8 mouse cellular contexts compared by ENCODE assay signal in genomic region chr7:7171227-7172147, GRCm38 (mm10). TPM values are rescaled to one million over a fixed set of nuclear protein-coding genes. Genes with fewer than 3 reads are reported as not detected.
DNase-seq lines count a peak whose midpoint lies in the region; ATAC-seq lines count a peak whose summit lies in the region.

Zfp418 (plus strand) TSS chr7:7171330.

- DNase-seq in adrenal gland, adult 2 months, result peak; percentile 78
- peak; percentile 75 for DNase-seq in embryo, embryonic 11 days
- DNase-seq in gastrocnemius, postnatal 36 days, result peak; percentile 20 to 26
- peak; percentile 54 to 69 for DNase-seq in left cerebral cortex, postnatal 10 days (ENCODE audit: extremely low spot score in 1 of 2, low spot score in 2 of 2)
- peak; percentile 72 to 79 for DNase-seq in right cerebral cortex, adult 2 months (ENCODE audit: low spot score in 2 of 2)
- DNase-seq in yolk sac, embryonic 10.5 days (ENCODE audit: low spot score), result peak; percentile 70

- H3K4me2 ChIP-seq in intestine, embryonic 15.5 days (replicated peaks), result peak within 1 kb of the TSS; percentile 60

- H3K4me1 ChIP-seq in intestine, embryonic 15.5 days (replicated peaks), result no peaks in the 10 kb centered on the region
- H3K4me1 ChIP-seq in megakaryocyte, embryonic 14.5 days, result peaks cover 13% of the 10 kb centered on the region; the same call in 1 of the 2 replicates

- peak within 1 kb of the TSS; percentile 61 for H3K27ac ChIP-seq in intestine, embryonic 15.5 days

- no peaks in the 10 kb centered on the region for H3K27me3 ChIP-seq in intestine, embryonic 15.5 days (replicated peaks)
- H3K27me3 ChIP-seq in megakaryocyte, embryonic 14.5 days (replicated peaks), result no peaks in the 10 kb centered on the region

- intact Hi-C loops in gastrocnemius, postnatal 36 days (cut with DNase I), result loop anchor here (5.0 to 10.0 kb wide), 2 partner anchors 54 to 123 kb away; no protein-coding TSS in a partner anchor
- intact Hi-C loops in left cerebral cortex, postnatal 10 days (cut with DNase I), result no loop called here

- peaks cover 5% of the 10 kb centered on the region; the same call in 1 of the 2 replicates for H3K36me3 ChIP-seq in intestine, embryonic 15.5 days
- H3K36me3 ChIP-seq in megakaryocyte, embryonic 14.5 days (replicated peaks; ENCODE audit: low read length), result peaks cover 18% of the 10 kb centered on the region

- H3K9ac ChIP-seq in intestine, embryonic 15.5 days, result peak within 1 kb of the TSS; percentile 57

- under 1% methylated on average over 26 of the region's 26 CpGs for WGBS in intestine, embryonic 15.5 days

- H3K4me3 ChIP-seq in intestine, embryonic 15.5 days (replicated peaks), result peak within 1 kb of the TSS; percentile 58
- H3K4me3 ChIP-seq in megakaryocyte, embryonic 14.5 days (replicated peaks), result peak within 1 kb of the TSS; percentile 96

- ATAC-seq in intestine, embryonic 15.5 days, result peak; percentile 99

- no peaks in the 10 kb centered on the region for H3K9me3 ChIP-seq in intestine, embryonic 15.5 days
- H3K9me3 ChIP-seq in megakaryocyte, embryonic 14.5 days, result no peaks in the 10 kb centered on the region

RNA-seq across cellular contexts. Expression of gene Zfp418, which starts in this region (rescaled TPM):
- 1 to 10 TPM; 2.3 to 3.1 TPM for total RNA-seq in adrenal gland, adult 2 months (2021)
- polyA plus RNA-seq in adrenal gland, adult 2 months (2012; rRNA removed), result 0.10 and 0.15 TPM in 2 replicates
- 1 to 10 TPM; 1.3 to 1.9 TPM for total RNA-seq in gastrocnemius, postnatal 36 days (2021)
- 1.6 and 1.9 TPM in 2 replicates for polyA plus RNA-seq in intestine, embryonic 15.5 days (2015; fragmentation: Nextera tagmentation; extraction: Ambion mirVana)
- 1 to 10 TPM; 5.8 to 6.3 TPM for total RNA-seq in left cerebral cortex, postnatal 10 days (2021)
- 0.09 TPM in 1 of 2 replicates, not detected in the other for polyA plus RNA-seq in megakaryocyte, embryonic 14.5 days (2012; ENCODE audit: insufficient read depth, low replicate concordance)

Comparison
In these comparisons a context has a peak if more than half of its experiments do, and no peak if none do; other contexts are left out.
1. Peak in every context shown above with its lines: DNase-seq, ATAC-seq, H3K4me3 ChIP-seq and H3K27ac ChIP-seq.
2. DNase-seq: peak in every context shown above with its lines; median percentile 78 in adrenal gland, adult 2 months; 76 in right cerebral cortex, adult 2 months; 75 in embryo, embryonic 11 days; 70 in yolk sac, embryonic 10.5 days; 62 in left cerebral cortex, postnatal 10 days; 23 in gastrocnemius, postnatal 36 days.